Mouse (Mus musculus) layer of hippocampus, adult 9-10 months (tissue): ENCODE measurements around the gene Olfr576.

Experiments
- DNase-seq: peaks from one replicate; pipeline ENCODE4 v3.0.0; 2022; ENCODE audit warnings: low spot score

Olfr576 gene

GRCm38 (mm10) chr7:102962360-102962759 is at the start of gene Olfr576:
Gene Olfr576 (plus strand): TSS chr7:102962660.
- no peak for DNase-seq

- DNase-seq = no peak
These were observed 47.2 kb upstream of the Olfr576 start for GRCm38 (mm10) chr7:102915261-102915660.

- DNase-seq = no peak
These were observed 46.1 kb upstream of the Olfr576 start for GRCm38 (mm10) chr7:102916405-102916804.

- no peak for DNase-seq
These were observed 45.2 kb upstream of the Olfr576 start, which contains the start of gene Olfr571 for GRCm38 (mm10) chr7:102917032-102917875. Gene Olfr571 (minus strand): TSS chr7:102917536.

- no peak for DNase-seq
These were observed 42.8 kb upstream of the Olfr576 start for GRCm38 (mm10) chr7:102919632-102920031.

GRCm38 (mm10) chr7:102924109-102924508 is 38.4 kb upstream of the Olfr576 start, which contains the start of gene Olfr572:
Gene Olfr572 (plus strand): TSS chr7:102924409.
- DNase-seq = no peak

- DNase-seq = no peak
These were observed 35.4 kb upstream of the Olfr576 start for GRCm38 (mm10) chr7:102927105-102927504.

- no peak for DNase-seq
These were observed 20.0 kb upstream of the Olfr576 start, which contains the start of gene Olfr573-ps1 for GRCm38 (mm10) chr7:102942475-102942874. Gene Olfr573-ps1 (minus strand): TSS chr7:102942575.

GRCm38 (mm10) chr7:102943417-102943816 is 19.0 kb upstream of the Olfr576 start:
- DNase-seq = no peak

- no peak for DNase-seq
These were observed 14.3 kb upstream of the Olfr576 start, which contains the start of gene Olfr574 for GRCm38 (mm10) chr7:102948167-102948566. Gene Olfr574 (plus strand): TSS chr7:102948467.

- no peak for DNase-seq
These were observed 11.7 kb upstream of the Olfr576 start for GRCm38 (mm10) chr7:102950732-102951131.

- no peak for DNase-seq
These were observed 4.3 kb upstream of the Olfr576 start for GRCm38 (mm10) chr7:102958137-102958536.

- DNase-seq = no peak
These were observed 3.9 kb upstream of the Olfr576 start, which contains the start of gene Olfr575 for GRCm38 (mm10) chr7:102958593-102958992. Gene Olfr575 (minus strand): TSS chr7:102958775.

- DNase-seq = no peak
These were observed 11.9 kb downstream of the Olfr576 start for GRCm38 (mm10) chr7:102974399-102974798.

- DNase-seq = no peak
These were observed 13.4 kb downstream of the Olfr576 start, which contains the start of gene Olfr577 for GRCm38 (mm10) chr7:102975843-102976242. Gene Olfr577 (minus strand): TSS chr7:102975943.

- no peak for DNase-seq
These were observed 26.8 kb downstream of the Olfr576 start, which contains the start of gene Olfr578 for GRCm38 (mm10) chr7:102989224-102989623. Gene Olfr578 (minus strand): TSS chr7:102989324.
